Mouse (Mus musculus) lung, postnatal 0 days (tissue): ENCODE measurements at regions not wholly inside any gene's neighbourhood (a gene's known extent, or its start where the extent isn't known, plus 50 kb on each side); places are given as distances from the start of the nearest gene placed in this dataset.

Experiments
- ATAC-seq: fragments of 200-750 bp; cut with Nextera tagmentation; 2 replicates; pipeline ENCODE4 v1.8.0; 2017; ENCODE audit warnings: moderate library complexity
- DNase-seq: peaks from one replicate; pipeline ENCODE4 v3.0.0-alpha.2; 2016; ENCODE audit warnings: low spot score
- H3K27ac ChIP-seq: fragments of 300-500 bp; sonication (generic); 2 replicates; pipeline ENCODE4 v1.5.1; 2014; ENCODE audit warnings: antibody characterized with exemption, mild to moderate bottlenecking, low read length, mixed read lengths
- H3K27me3 ChIP-seq: fragments of 300-500 bp; sonication (generic); replicated peaks from 2 replicates; pipeline ENCODE4 v1.6.1; 2014; ENCODE audit warnings: low read length, mixed read lengths; ENCODE audit not compliant: insufficient read depth
- H3K36me3 ChIP-seq: fragments of 300-500 bp; sonication (generic); 2 replicates; pipeline ENCODE4 v1.6.1; 2014; ENCODE audit warnings: low read length, mixed read lengths; ENCODE audit not compliant: insufficient read depth
- H3K4me1 ChIP-seq: fragments of 300-500 bp; sonication (generic); 2 replicates; pipeline ENCODE4 v1.6.1; 2014; ENCODE audit warnings: antibody characterized with exemption, low read depth, low read length, mixed read lengths; ENCODE audit not compliant: insufficient read depth
- H3K4me2 ChIP-seq: fragments of 300-500 bp; sonication (generic); replicated peaks from 2 replicates; pipeline ENCODE4 v1.6.1; 2014; ENCODE audit warnings: low read depth, mild to moderate bottlenecking, low read length, moderate library complexity, mixed read lengths
- H3K4me3 ChIP-seq: fragments of 300-500 bp; sonication (generic); 2 replicates; pipeline ENCODE4 v1.5.1; 2014; ENCODE audit warnings: low read depth, low read length
- H3K9ac ChIP-seq: fragments of 300-500 bp; sonication (generic); replicated peaks from 2 replicates; pipeline ENCODE4 v1.6.1; 2014; ENCODE audit warnings: low read depth, mild to moderate bottlenecking
- H3K9me3 ChIP-seq: fragments of 300-500 bp; sonication (generic); 2 replicates; pipeline ENCODE4 v1.6.1; 2016; ENCODE audit warnings: low read length, mixed read lengths
- CTCF ChIP-seq: IDR thresholded peaks from 2 replicates; pipeline ENCODE4 v1.5.1; 2016; ENCODE audit warnings: antibody characterized with exemption, mild to moderate bottlenecking
- EP300 ChIP-seq: IDR thresholded peaks from 2 replicates; pipeline ENCODE4 v1.6.1; 2016; ENCODE audit warnings: antibody characterized with exemption, mild to moderate bottlenecking, control low read depth
- WGBS: fragments of 180-500 bp; shearing (Covaris S2); extraction: QIAGEN DNeasy Blood & Tissue Kit; methylation state at CpG from one replicate; pipeline ENCODE4 v1.1.7; 2014; 5-methylcytosine and 5-hydroxymethylcytosine counted together

- H3K9ac ChIP-seq = no peak overlapping the region
- no peaks in the 10 kb centered on the region; the same call in 1 of the 2 replicates for H3K9me3 ChIP-seq
- WGBS = 79% methylated on average over 8 of the region's 8 CpGs
- H3K4me2 ChIP-seq = no peak overlapping the region
- ATAC-seq = no peak
- H3K4me1 ChIP-seq = no peaks in the 10 kb centered on the region
- no peak overlapping the region for H3K4me3 ChIP-seq
- no peaks in the 10 kb centered on the region for H3K36me3 ChIP-seq
- no peaks in the 10 kb centered on the region for H3K27me3 ChIP-seq
- H3K27ac ChIP-seq = no peak overlapping the region
- DNase-seq = no peak
- TF ChIP-seq EP300 = no peak
Observed at GRCm38 (mm10) chr5:141054991-141055390, 54.6 kb upstream of the Card11 start.

- H3K27me3 ChIP-seq = no peaks in the 10 kb centered on the region
- no peaks in the 10 kb centered on the region; the same call in 1 of the 2 replicates for H3K9me3 ChIP-seq
- no peak overlapping the region for H3K4me3 ChIP-seq
- DNase-seq (peak; percentile 35), ATAC-seq (no peak)
- H3K27ac ChIP-seq = no peak overlapping the region
- H3K4me2 ChIP-seq = no peak overlapping the region
- TF ChIP-seq CTCF (no peak), EP300 (no peak)
- H3K36me3 ChIP-seq = no peaks in the 10 kb centered on the region
- no peaks in the 10 kb centered on the region for H3K4me1 ChIP-seq
- WGBS = 67% methylated on average over 10 of the region's 10 CpGs
- H3K9ac ChIP-seq = no peak overlapping the region
Observed at GRCm38 (mm10) chr5:141055596-141056343, 55.4 kb upstream of the Card11 start.

- Histone ChIP-seq H3K4me3 (no peak overlapping the region), H3K27me3 (no peaks in the 10 kb centered on the region), H3K4me2 (no peak overlapping the region), H3K4me1 (no peaks in the 10 kb centered on the region), H3K9me3 (no peaks in the 10 kb centered on the region), H3K36me3 (no peaks in the 10 kb centered on the region), H3K27ac (no peak overlapping the region), H3K9ac (no peak overlapping the region)
- WGBS = 64% methylated on average over 7 of the region's 7 CpGs
- TF ChIP-seq EP300 = no peak
- TF ChIP-seq CTCF = no peak
- ATAC-seq (no peak), DNase-seq (no peak)
Observed at GRCm38 (mm10) chr5:141058141-141058540, 57.8 kb upstream of the Card11 start.

GRCm38 (mm10) chr5:141058863-141059262, 58.5 kb upstream of the Card11 start:
- TF ChIP-seq EP300 = no peak
- no peak for TF ChIP-seq CTCF
- Histone ChIP-seq H3K4me3 (no peak overlapping the region), H3K4me2 (no peak overlapping the region), H3K9me3 (no peaks in the 10 kb centered on the region), H3K4me1 (no peaks in the 10 kb centered on the region), H3K36me3 (no peaks in the 10 kb centered on the region), H3K27ac (no peak overlapping the region), H3K27me3 (no peaks in the 10 kb centered on the region), H3K9ac (no peak overlapping the region)
- DNase-seq (no peak), ATAC-seq (no peak)
- WGBS = 66% methylated on average over 1 of the region's 1 CpGs

- TF ChIP-seq EP300 (no peak), CTCF (no peak)
- no peak for ATAC-seq
- Histone ChIP-seq H3K4me3 (no peak overlapping the region), H3K4me2 (no peak overlapping the region), H3K27ac (no peak overlapping the region), H3K36me3 (no peaks in the 10 kb centered on the region), H3K9ac (no peak overlapping the region), H3K4me1 (no peaks in the 10 kb centered on the region), H3K27me3 (no peaks in the 10 kb centered on the region), H3K9me3 (no peaks in the 10 kb centered on the region)
- no peak for DNase-seq
- WGBS = 35% methylated on average over 4 of the region's 4 CpGs
Observed at GRCm38 (mm10) chr5:141062144-141062543, 61.8 kb upstream of the Card11 start.

- Histone ChIP-seq H3K27ac (no peak overlapping the region), H3K4me2 (no peak overlapping the region), H3K9ac (no peak overlapping the region), H3K4me1 (no peaks in the 10 kb centered on the region), H3K27me3 (no peaks in the 10 kb centered on the region), H3K4me3 (no peak overlapping the region), H3K36me3 (no peaks in the 10 kb centered on the region), H3K9me3 (no peaks in the 10 kb centered on the region)
- WGBS = 83% methylated on average over 7 of the region's 7 CpGs
- TF ChIP-seq CTCF (0 out of 2 replicates have a peak, but pooled peaks have one; percentile 22), EP300 (no peak)
- DNase-seq (no peak), ATAC-seq (no peak)
Observed at GRCm38 (mm10) chr5:141067561-141067960, 67.2 kb upstream of the Card11 start.
